Mouse (Mus musculus) gastrocnemius, adult 2 months (tissue): ENCODE data around the gene Scpep1. TPM values are rescaled to one million over a fixed set of nuclear protein-coding genes. Genes with fewer than 3 reads are reported as not detected.

ENCODE experiments used
- DNase-seq: peaks from one replicate; pipeline ENCODE4 v3.0.0; 2022
- H3K27ac ChIP-seq: fragments of 200-600 bp; 2 replicates; pipeline ENCODE4 v1.8.1; 2022; ENCODE audit warnings: mild to moderate bottlenecking
- H3K4me3 ChIP-seq: fragments of 200-600 bp; 2 replicates; pipeline ENCODE4 v1.8.1; 2022; ENCODE audit warnings: mild to moderate bottlenecking, moderate library complexity
- CTCF ChIP-seq: fragments of 200-600 bp; IDR thresholded peaks from 2 replicates; pipeline ENCODE4 v1.8.1; 2022; ENCODE audit warnings: antibody characterized with exemption, mild to moderate bottlenecking, moderate library complexity
- intact Hi-C: fragments of 180-260 bp; cut with DNase I; formaldehyde crosslinking; loops from one replicate; pipeline ENCODE4 v1.15.1; 2025
- total RNA-seq, 2 experiments: library from RNA; stranded (reverse); gene quantifications; 2 replicates each; pipeline ENCODE4 v1.2.3; 2021

Gene Scpep1
- total RNA-seq, 2 experiments from 2014 or later: 6.1 to 11.2 TPM

DNA sequence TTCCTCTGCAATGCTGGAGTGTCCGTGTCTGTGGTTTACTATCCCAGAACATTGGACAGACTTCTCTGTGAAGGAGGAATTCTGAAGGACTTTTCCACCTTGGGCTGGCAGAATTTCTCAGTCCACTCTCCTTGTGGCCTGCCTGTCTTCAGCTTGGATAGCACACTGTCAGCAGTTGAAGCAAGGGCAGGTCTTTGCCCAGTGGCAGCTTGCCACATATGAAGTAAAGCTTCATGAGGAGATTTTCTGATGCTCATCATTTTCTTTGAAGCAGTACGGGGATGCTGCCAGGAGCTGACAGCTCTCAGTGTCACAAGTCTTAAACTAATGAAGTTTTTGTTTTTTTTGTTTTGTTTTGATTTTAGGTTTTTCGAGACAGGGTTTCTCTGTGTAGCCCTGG lies 3.6 kb upstream of the Scpep1 start:
- H3K4me3 ChIP-seq: no peak overlapping the region
- intact Hi-C loops: loop anchor here (5.0 kb wide), 1 partner anchor 112 kb away; no protein-coding TSS in a partner anchor
- DNase-seq: no peak
- H3K27ac ChIP-seq: no peak overlapping the region
- no peak for TF ChIP-seq CTCF

DNA sequence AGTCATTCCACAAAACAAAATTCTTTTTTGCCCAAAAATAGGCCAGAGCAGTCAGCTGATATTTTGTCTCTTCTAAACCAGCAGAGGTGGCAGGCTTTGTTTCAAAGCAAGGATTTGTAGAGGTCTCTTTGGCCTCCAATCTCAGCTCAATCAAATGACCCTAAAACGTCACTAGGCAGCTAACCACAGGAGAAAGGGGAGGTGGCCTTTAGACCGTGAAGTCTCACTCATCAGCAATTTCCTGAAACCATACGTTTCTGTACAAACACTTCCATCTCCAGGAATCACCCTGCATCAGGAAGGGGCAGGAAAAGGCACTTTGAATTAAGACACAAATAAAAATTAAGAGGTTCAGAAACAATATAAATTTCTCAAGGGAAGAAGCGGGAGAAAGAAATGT lies 462 bp downstream of the Scpep1 start:
- no peak for DNase-seq
- H3K27ac ChIP-seq: peak overlapping the region; percentile 84
- peak overlapping the region; percentile 78 for H3K4me3 ChIP-seq
- TF ChIP-seq CTCF: no peak
- intact Hi-C loops: loop anchor here (2.0 to 5.0 kb wide), 2 partner anchors 52 to 108 kb away; no protein-coding TSS in a partner anchor

DNA sequence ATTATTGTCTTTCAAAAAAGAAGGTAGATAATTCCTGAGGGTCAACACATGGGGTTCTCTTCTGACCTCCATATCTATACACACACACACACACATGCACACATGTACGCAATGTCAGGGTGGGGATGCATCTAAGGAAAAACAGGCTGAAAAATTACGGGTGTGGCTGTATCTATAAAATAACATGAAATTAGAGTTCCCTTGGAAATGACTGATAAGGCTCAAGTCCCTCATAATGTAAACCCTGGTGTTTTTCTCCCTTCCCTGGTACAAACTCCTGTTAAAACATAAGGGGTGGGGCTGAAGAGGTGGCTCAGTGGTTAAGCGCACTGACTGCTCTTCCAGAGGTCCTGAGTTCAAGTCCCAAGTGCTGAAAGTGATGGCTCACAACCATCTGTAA lies 1.7 kb downstream of the Scpep1 start:
- H3K27ac ChIP-seq: no peak overlapping the region
- H3K4me3 ChIP-seq: no peak overlapping the region
- no peak for DNase-seq
- TF ChIP-seq CTCF: no peak
- intact Hi-C loops: no loop called here

DNA sequence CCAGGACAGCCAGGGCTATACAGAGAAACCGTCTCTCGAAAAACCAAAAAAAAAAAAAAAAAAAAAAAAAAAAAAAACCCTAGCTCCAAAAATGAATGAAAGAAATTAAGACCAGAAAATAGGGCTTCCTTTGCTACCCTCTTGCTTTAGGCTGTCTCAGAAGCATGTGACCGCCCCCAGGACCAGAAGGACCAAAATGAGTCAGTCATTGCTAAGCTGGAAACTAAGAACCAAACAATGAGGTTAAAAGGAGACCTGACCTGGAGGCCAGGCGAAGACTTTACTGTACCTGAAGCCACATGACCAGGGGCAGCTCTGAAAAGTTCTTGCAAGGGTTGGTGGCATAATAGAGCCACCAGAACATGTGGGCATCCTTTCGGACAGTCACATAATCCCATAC lies 3.1 kb downstream of the Scpep1 start:
- intact Hi-C loops: no loop called here
- no peak for TF ChIP-seq CTCF
- DNase-seq: no peak
- no peak overlapping the region for H3K4me3 ChIP-seq
- H3K27ac ChIP-seq: no peak overlapping the region

DNA sequence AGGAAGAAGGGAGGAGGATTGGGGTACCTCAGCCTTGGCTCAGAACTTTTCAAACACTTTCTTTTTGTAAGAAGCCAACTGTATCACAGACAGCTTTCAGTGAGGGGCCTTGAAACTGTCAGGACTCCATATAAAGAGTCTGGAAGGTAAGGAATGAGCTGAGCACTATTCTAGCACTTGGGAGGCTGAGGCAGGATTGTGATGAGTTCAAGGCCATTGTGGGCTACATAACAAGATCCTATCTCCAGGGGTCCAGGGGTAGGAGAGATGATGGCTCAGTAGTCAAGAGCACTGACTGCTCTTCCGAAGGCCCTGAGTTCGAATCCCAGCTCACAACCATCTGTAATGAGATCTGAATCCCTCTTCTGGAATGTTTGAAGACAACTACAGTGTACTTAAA lies 3.7 kb downstream of the Scpep1 start:
- H3K4me3 ChIP-seq: no peak overlapping the region
- no peak overlapping the region for H3K27ac ChIP-seq
- intact Hi-C loops: no loop called here
- DNase-seq: no peak
- TF ChIP-seq CTCF: no peak

DNA sequence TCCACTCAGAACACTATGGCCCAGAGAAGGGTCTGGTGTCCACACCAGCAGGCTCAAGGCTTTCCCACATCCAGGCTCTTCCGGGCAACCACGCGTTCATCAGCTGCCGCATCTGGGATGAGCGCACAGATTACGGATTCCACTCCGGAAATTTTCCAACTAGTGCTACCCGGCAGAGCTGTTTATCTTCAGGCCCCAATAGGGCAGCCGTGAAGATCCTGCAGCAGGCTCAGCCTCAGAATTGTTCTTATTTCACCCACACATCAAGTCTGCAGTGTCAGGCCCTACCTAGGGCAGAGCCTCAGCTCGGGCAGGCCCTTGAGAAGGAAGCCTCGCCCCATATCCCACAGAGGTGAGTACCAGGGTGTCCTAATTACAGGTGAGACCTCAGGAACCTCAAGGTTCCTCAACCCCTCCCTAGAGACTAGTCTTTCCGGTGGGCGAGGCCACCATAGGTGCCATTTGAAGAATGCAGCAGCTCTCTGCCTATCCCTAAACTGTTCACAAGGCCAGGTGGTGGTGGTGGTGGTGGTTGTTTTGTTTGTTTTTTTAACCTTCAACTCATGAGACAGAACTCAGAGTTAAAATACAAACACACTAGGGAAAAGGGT lies 4.5 kb downstream of the Scpep1 start:
- peak overlapping the region; percentile 20 for H3K27ac ChIP-seq
- DNase-seq: no peak
- 0 out of 2 replicates have a peak overlapping the region, but pooled peaks have one; percentile 5 for H3K4me3 ChIP-seq
- TF ChIP-seq CTCF: no peak
- intact Hi-C loops: no loop called here

DNA sequence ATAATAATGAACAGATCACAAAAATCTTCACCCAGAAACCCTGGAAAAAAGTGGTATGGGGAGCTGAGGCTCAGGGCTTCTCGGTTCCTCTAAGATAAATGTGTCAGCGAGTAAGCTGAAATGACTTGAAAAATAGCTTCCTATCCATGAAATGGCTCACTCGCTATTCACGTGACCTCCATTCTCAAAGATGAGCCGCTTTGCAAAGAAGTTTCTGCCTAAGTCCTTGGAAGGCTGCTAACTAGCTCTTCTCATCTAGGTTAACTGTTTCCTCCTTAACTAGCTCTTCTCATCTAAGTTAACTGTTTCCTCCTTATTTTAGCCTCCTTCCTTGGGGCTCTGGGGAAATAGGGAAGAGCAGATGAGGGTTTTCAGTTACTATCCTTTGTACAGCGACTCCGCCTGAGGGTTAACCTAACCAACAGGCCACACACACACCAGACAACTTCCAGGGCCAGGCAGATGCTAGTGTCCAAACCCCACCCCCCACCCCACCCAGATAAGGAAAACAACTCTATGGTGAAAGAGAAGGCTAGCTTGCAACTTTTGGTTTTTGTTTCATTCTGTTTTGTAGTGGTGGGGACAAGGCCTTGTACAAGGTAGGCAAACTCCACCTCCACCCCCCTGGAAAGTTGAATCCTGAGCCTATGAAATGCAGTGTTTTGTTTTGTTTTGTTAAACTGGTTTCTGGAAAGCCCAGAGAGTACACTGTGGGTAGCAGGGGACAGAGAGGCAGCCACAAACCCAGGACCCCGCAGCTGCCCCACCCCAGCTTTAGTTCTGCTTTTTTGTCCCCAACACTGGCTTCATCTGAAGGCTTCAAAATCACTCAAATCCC lies 5.2 kb downstream of the Scpep1 start:
- DNase-seq: no peak
- intact Hi-C loops: no loop called here
- no peak for TF ChIP-seq CTCF
- 0 out of 2 replicates have a peak overlapping the region, but pooled peaks have one; percentile 5 for H3K4me3 ChIP-seq
- peak overlapping the region; percentile 20 for H3K27ac ChIP-seq

DNA sequence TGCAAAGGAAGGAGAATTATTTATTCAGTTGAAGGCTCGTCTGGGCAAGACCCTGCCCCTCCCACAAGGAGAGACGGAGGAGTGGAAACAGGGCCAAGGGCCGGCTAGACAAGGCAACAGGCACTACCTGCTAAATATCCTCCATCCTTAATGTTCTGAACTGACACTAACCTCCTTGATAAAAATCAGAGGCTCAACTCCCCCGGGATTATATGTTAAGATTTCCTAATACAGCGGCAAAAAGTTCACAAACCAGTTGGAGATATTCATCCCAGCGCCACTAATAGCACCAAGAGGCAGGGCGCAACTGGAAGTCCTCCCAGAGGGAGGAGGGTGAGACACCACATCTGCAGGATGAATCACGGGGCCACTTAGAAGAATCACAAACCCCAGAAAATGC lies 6.4 kb downstream of the Scpep1 start:
- DNase-seq: no peak
- intact Hi-C loops: no loop called here
- Histone ChIP-seq H3K27ac (no peak overlapping the region), H3K4me3 (no peak overlapping the region)
- TF ChIP-seq CTCF: no peak

DNA sequence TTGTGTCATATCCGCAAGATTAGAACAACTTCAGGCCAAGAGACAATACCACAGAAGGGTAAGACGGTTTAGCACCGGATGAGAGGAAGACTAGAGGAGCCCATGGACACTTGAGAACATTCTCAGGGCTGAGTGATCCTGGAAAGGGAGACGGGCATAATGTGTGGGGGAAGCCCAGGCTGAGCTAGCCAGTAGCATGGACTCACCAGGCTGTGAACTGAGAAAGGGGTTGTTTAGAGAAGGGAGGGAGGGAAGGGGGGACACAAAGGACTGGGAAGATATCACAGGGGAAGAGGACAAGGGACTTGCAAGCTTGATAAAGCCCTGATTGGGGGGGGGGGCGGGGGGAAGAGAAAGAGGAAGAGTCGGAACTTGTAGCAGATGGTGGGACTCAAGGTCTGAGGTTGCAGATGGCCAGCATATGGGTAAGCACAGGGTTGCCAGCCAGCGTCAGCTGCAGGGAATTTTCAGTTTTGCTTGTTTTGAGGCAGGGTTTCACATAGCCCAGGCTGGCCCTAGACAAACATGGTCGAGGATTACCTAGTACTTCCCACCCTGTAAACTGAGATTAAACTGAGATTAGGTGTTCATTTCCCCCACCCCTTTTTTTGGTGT lies 9.2 kb downstream of the Scpep1 start:
- Histone ChIP-seq H3K27ac (no peak overlapping the region), H3K4me3 (no peak overlapping the region)
- no peak for DNase-seq
- TF ChIP-seq CTCF: no peak
- intact Hi-C loops: no loop called here

DNA sequence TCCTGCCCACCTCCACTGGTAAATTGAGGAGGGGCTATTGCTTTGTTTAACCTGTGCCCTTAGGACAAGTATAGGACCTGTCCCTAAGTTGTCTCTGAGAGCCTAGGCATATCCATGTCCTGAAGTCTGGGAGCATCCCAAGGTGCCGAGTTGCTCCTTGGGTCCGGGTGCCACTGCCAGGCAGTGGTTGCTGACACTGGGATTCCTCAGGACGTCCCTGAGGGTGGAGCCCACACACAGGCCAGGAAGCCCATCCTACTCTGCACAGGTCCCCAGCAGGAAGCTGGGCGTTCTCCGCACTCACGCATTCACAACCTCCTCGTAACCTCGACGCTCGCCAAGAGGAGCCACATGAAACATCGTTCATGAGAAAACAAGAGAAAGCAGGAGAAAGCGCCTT lies 13.8 kb downstream of the Scpep1 start:
- intact Hi-C loops: no loop called here
- Histone ChIP-seq H3K27ac (no peak overlapping the region), H3K4me3 (no peak overlapping the region)
- DNase-seq: no peak
- no peak for TF ChIP-seq CTCF

DNA sequence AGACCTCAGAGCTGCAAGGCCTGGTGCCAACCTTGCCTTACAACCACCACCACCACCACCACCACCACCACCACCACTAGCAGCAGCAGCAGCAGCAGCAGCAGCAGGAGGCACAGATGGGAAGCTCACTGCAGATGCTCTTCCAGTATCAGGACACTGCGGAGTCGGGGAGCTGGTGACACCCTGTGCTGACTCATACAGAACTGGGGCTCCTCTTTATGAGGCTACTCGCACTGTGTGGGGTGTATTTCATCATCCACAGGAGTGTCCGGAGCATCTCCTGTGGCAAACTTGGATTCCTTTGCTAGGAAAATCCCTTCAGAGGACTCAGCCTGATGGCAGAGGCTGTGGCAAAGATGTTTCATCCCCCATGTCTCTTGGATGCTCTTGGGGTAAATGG lies 15.6 kb downstream of the Scpep1 start:
- no peak for TF ChIP-seq CTCF
- no peak for DNase-seq
- H3K4me3 ChIP-seq: no peak overlapping the region
- H3K27ac ChIP-seq: no peak overlapping the region
- intact Hi-C loops: no loop called here

DNA sequence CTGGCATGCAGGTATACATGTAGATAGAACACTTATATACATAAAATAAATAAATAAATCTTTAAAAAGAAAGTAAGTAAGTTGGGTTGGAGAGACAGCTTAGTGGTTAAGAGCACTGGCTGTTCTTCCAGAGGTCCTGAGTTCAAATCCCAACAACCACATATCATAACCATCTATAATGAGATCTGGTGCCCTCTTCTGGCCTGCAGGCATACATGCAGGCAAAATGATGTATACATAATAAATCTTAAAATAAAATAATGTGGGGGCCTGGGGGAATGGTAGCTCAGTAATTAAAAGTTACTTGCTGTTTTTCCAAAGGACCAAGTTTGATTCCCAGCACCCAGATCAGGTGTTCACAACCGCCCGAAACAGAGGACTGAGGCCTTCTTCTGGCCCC lies 16.5 kb downstream of the Scpep1 start:
- Histone ChIP-seq H3K27ac (no peak overlapping the region), H3K4me3 (no peak overlapping the region)
- intact Hi-C loops: no loop called here
- DNase-seq: no peak
- peak; percentile 55 for TF ChIP-seq CTCF

DNA sequence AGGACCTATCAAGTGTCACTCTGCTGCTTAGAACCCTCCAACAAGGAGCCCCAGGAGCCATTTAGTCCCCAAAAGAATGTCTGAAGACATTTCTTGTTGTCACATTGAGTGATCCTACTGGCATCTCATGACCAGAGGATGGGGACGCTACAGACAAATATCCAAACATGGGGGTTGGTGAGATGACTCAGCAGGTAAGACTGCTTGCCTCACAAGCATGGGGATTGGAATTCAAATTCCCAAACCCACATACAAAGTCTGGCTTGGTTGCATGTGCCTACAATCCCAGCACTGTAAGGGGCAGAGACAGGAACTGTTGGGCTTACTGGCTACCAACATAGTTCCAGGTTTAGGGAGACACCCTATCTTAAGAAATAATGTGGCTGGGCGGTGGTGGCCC lies 17.4 kb downstream of the Scpep1 start:
- intact Hi-C loops: no loop called here
- TF ChIP-seq CTCF: no peak
- DNase-seq: no peak
- no peak overlapping the region for H3K4me3 ChIP-seq
- H3K27ac ChIP-seq: no peak overlapping the region
